16 mouse cellular contexts compared by ENCODE assay signal in genomic region chr15:80685603-80685895, GRCm38 (mm10). TPM values are rescaled to one million over a fixed set of nuclear protein-coding genes. Genes with fewer than 3 reads are reported as not detected.
DNase-seq lines count a peak whose midpoint lies in the region; ATAC-seq and TF ChIP-seq lines count a peak whose summit lies in the region.
"Had no signal": no experiment of that assay in that cellular context is flagged by ENCODE, and none has a peak within 500 bp of the region (broad histone marks: within the 10 kb centered on the region; RNA-seq: fewer than 3 reads in every experiment).

No protein-coding gene starts in this region.

- no peak for TF ChIP-seq CTCF in lung, embryonic 14.5 days (IDR thresholded peaks at IDR 0.05; ENCODE audit: low read depth)

- no peaks in the 10 kb centered on the region for H3K36me3 ChIP-seq in lung, embryonic 14.5 days (ENCODE audit: insufficient read depth)
- no peaks in the 10 kb centered on the region for H3K36me3 ChIP-seq in embryonic facial prominence, embryonic 10.5 days (replicated peaks)
- H3K36me3 ChIP-seq in forebrain, embryonic 15.5 days, result no peaks in the 10 kb centered on the region
- no peaks in the 10 kb centered on the region for H3K36me3 ChIP-seq in midbrain, embryonic 12.5 days
- H3K36me3 ChIP-seq in intestine, embryonic 16.5 days (ENCODE audit: control insufficient read depth, insufficient read depth, low read length), result no peaks in the 10 kb centered on the region
- H3K36me3 ChIP-seq in heart, embryonic 11.5 days (ENCODE audit: control insufficient read depth, insufficient read depth, low read length), result no peaks in the 10 kb centered on the region
- H3K36me3 ChIP-seq: embryonic facial prominence, embryonic 12.5 days; heart, embryonic 15.5 days; intestine, embryonic 15.5 days; limb, embryonic 13.5 days had no signal

- WGBS in lung, embryonic 14.5 days, result 30% methylated on average over 7 of the region's 7 CpGs
- 42% methylated on average over 7 of the region's 7 CpGs for WGBS in embryonic facial prominence, embryonic 10.5 days
- WGBS in forebrain, embryonic 15.5 days, result 39% methylated on average over 7 of the region's 7 CpGs
- 36% methylated on average over 7 of the region's 7 CpGs for WGBS in midbrain, embryonic 12.5 days
- WGBS in intestine, embryonic 16.5 days, result 49% methylated on average over 7 of the region's 7 CpGs
- 24% methylated on average over 7 of the region's 7 CpGs for WGBS in heart, embryonic 11.5 days (ENCODE audit: insufficient replicate concordance)

- DNase-seq in lung, embryonic 14.5 days, result no peak
- no peak for DNase-seq in lung, postnatal 14 days
- DNase-seq in embryonic facial prominence, embryonic 10.5 days (ENCODE audit: low spot score), result no peak
- DNase-seq: adrenal gland, adult 2 months; lung, adult 18-20 months; thymus, adult 18-20 months had no signal

- peak; percentile 54; the same call in 1 of the 2 replicates for ATAC-seq in lung, embryonic 14.5 days (ENCODE audit: insufficient read depth)
- 0 out of 2 replicates have a peak, but pooled peaks have one; percentile 16 for ATAC-seq in forebrain, embryonic 15.5 days (replicated peaks)
- peak; percentile 63; the same call in 1 of the 2 replicates for ATAC-seq in midbrain, embryonic 12.5 days (ENCODE audit: low FRiP score, low read depth)
- no peak for ATAC-seq in intestine, embryonic 16.5 days
- no peak for ATAC-seq in heart, embryonic 11.5 days (replicated peaks; ENCODE audit: insufficient number of reproducible peaks, low FRiP score, low TSS enrichment)
- ATAC-seq: intestine, embryonic 15.5 days; Patski had no signal

- 0 out of 2 replicates have a peak, but pooled peaks cover 8% of the 10 kb centered on the region for H3K4me1 ChIP-seq in lung, embryonic 14.5 days (ENCODE audit: insufficient read depth)
- H3K4me1 ChIP-seq in embryonic facial prominence, embryonic 10.5 days, result peaks cover 48% of the 10 kb centered on the region
- H3K4me1 ChIP-seq in forebrain, embryonic 15.5 days, result peaks cover 29% of the 10 kb centered on the region
- H3K4me1 ChIP-seq in midbrain, embryonic 12.5 days, result peaks cover 17% of the 10 kb centered on the region
- H3K4me1 ChIP-seq in intestine, embryonic 16.5 days (ENCODE audit: control insufficient read depth, insufficient read depth, low read length), result peaks cover 54% of the 10 kb centered on the region
- peaks cover 21% of the 10 kb centered on the region for H3K4me1 ChIP-seq in heart, embryonic 11.5 days (ENCODE audit: control insufficient read depth, insufficient read depth, low read length)

- H3K4me2 ChIP-seq in lung, embryonic 14.5 days, result no peak overlapping the region
- no peak overlapping the region for H3K4me2 ChIP-seq in forebrain, embryonic 15.5 days (replicated peaks)
- no peak overlapping the region for H3K4me2 ChIP-seq in midbrain, embryonic 12.5 days (replicated peaks)
- no peak overlapping the region for H3K4me2 ChIP-seq in intestine, embryonic 16.5 days (ENCODE audit: low read depth, low read length)
- H3K4me2 ChIP-seq in heart, embryonic 11.5 days, result no peak overlapping the region
- H3K4me2 ChIP-seq: embryonic facial prominence, embryonic 12.5 days; heart, embryonic 15.5 days; intestine, embryonic 15.5 days; limb, embryonic 13.5 days had no signal

- H3K27ac ChIP-seq in lung, embryonic 14.5 days (ENCODE audit: low read depth), result no peak overlapping the region
- H3K27ac ChIP-seq in embryonic facial prominence, embryonic 10.5 days (replicated peaks), result peak overlapping the region; percentile 14; the same call in 1 of the 2 replicates
- H3K27ac ChIP-seq in forebrain, embryonic 15.5 days (replicated peaks), result no peak overlapping the region
- 0 out of 2 replicates have a peak overlapping the region, but pooled peaks have one; percentile 52 for H3K27ac ChIP-seq in midbrain, embryonic 12.5 days (replicated peaks)
- no peak overlapping the region for H3K27ac ChIP-seq in intestine, embryonic 16.5 days (ENCODE audit: low read length)
- no peak overlapping the region for H3K27ac ChIP-seq in heart, embryonic 11.5 days (ENCODE audit: low read depth, low read length)
- H3K27ac ChIP-seq: embryonic facial prominence, embryonic 12.5 days; heart, embryonic 15.5 days; intestine, embryonic 15.5 days; limb, embryonic 13.5 days had no signal

- H3K9ac ChIP-seq in lung, embryonic 14.5 days, result no peak overlapping the region
- H3K9ac ChIP-seq in forebrain, embryonic 15.5 days (replicated peaks), result no peak overlapping the region
- no peak overlapping the region for H3K9ac ChIP-seq in midbrain, embryonic 12.5 days (replicated peaks)
- no peak overlapping the region for H3K9ac ChIP-seq in intestine, embryonic 16.5 days (ENCODE audit: low read depth, low read length)
- H3K9ac ChIP-seq in heart, embryonic 11.5 days (ENCODE audit: low read depth, low read length), result no peak overlapping the region
- H3K9ac ChIP-seq: embryonic facial prominence, embryonic 12.5 days; heart, embryonic 15.5 days; intestine, embryonic 15.5 days; limb, embryonic 13.5 days had no signal

- H3K9me3 ChIP-seq in lung, embryonic 14.5 days (ENCODE audit: low read depth, low read length), result no peaks in the 10 kb centered on the region
- no peaks in the 10 kb centered on the region for H3K9me3 ChIP-seq in embryonic facial prominence, embryonic 10.5 days
- no peaks in the 10 kb centered on the region for H3K9me3 ChIP-seq in forebrain, embryonic 15.5 days
- H3K9me3 ChIP-seq in midbrain, embryonic 12.5 days, result no peaks in the 10 kb centered on the region
- no peaks in the 10 kb centered on the region for H3K9me3 ChIP-seq in intestine, embryonic 16.5 days (ENCODE audit: control insufficient read depth, low read length)
- no peaks in the 10 kb centered on the region for H3K9me3 ChIP-seq in heart, embryonic 11.5 days (replicated peaks; ENCODE audit: control insufficient read depth, low read length)
- H3K9me3 ChIP-seq: embryonic facial prominence, embryonic 12.5 days; heart, embryonic 15.5 days; intestine, embryonic 15.5 days; limb, embryonic 13.5 days had no signal

- no peaks in the 10 kb centered on the region for H3K27me3 ChIP-seq in lung, embryonic 14.5 days (ENCODE audit: insufficient read depth, low read length)
- H3K27me3 ChIP-seq in embryonic facial prominence, embryonic 10.5 days (replicated peaks; ENCODE audit: low read depth, poor library complexity, severe bottlenecking), result peaks cover 20% of the 10 kb centered on the region; the same call in 1 of the 2 replicates
- no peaks in the 10 kb centered on the region for H3K27me3 ChIP-seq in forebrain, embryonic 15.5 days
- H3K27me3 ChIP-seq in midbrain, embryonic 12.5 days, result no peaks in the 10 kb centered on the region
- H3K27me3 ChIP-seq in intestine, embryonic 16.5 days (replicated peaks; ENCODE audit: control insufficient read depth, insufficient read depth, low read length), result no peaks in the 10 kb centered on the region
- H3K27me3 ChIP-seq in heart, embryonic 11.5 days (ENCODE audit: control insufficient read depth, insufficient read depth, low read length), result peaks cover 20% of the 10 kb centered on the region
- H3K27me3 ChIP-seq: CH12.LX; embryonic facial prominence, embryonic 12.5 days; intestine, embryonic 15.5 days had no signal

- no peak overlapping the region for H3K4me3 ChIP-seq in lung, embryonic 14.5 days (ENCODE audit: low read depth, low read length)
- no peak overlapping the region for H3K4me3 ChIP-seq in embryonic facial prominence, embryonic 10.5 days
- no peak overlapping the region for H3K4me3 ChIP-seq in forebrain, embryonic 15.5 days
- no peak overlapping the region for H3K4me3 ChIP-seq in midbrain, embryonic 12.5 days
- H3K4me3 ChIP-seq in intestine, embryonic 16.5 days (ENCODE audit: low read length), result no peak overlapping the region
- H3K4me3 ChIP-seq in heart, embryonic 11.5 days (ENCODE audit: low read depth, low read length), result no peak overlapping the region
- H3K4me3 ChIP-seq: embryonic facial prominence, embryonic 12.5 days; heart, embryonic 15.5 days; intestine, embryonic 15.5 days; limb, embryonic 13.5 days had no signal

RNA-seq across cellular contexts. Expression of gene Fam83f, which starts 13.9 kb away (rescaled TPM):
- polyA plus RNA-seq in lung, embryonic 14.5 days (2014; fragmentation: Nextera tagmentation; extraction: Ambion mirVana), result 0.46 and 0.76 TPM in 2 replicates
- 3.6 and 4.8 TPM in 2 replicates for polyA plus RNA-seq in embryonic facial prominence, embryonic 10.5 days (2016; fragmentation: Nextera tagmentation; extraction: Ambion mirVana)
- 0.05 and 0.15 TPM in 2 replicates for polyA plus RNA-seq in forebrain, embryonic 15.5 days (2015; fragmentation: Nextera tagmentation; extraction: Ambion mirVana)
- 0.33 and 0.60 TPM in 2 replicates for polyA plus RNA-seq in midbrain, embryonic 12.5 days (2016; fragmentation: Nextera tagmentation; extraction: Ambion mirVana)
- polyA plus RNA-seq in intestine, embryonic 16.5 days (2015; fragmentation: Nextera tagmentation; extraction: Ambion mirVana), result 24.9 and 29.2 TPM in 2 replicates
- polyA plus RNA-seq in heart, embryonic 11.5 days (2014; fragmentation: Nextera tagmentation; extraction: Ambion mirVana), result 0.19 TPM in 1 of 2 replicates, not detected in the other
- polyA plus RNA-seq: Patski had no signal

RNA-seq across cellular contexts. Expression of gene Tnrc6b, which starts 25.6 kb away (rescaled TPM):
- 17.5 and 18.3 TPM in 2 replicates for polyA plus RNA-seq in lung, embryonic 14.5 days (2014; fragmentation: Nextera tagmentation; extraction: Ambion mirVana)
- polyA plus RNA-seq in embryonic facial prominence, embryonic 10.5 days (2016; fragmentation: Nextera tagmentation; extraction: Ambion mirVana), result 44.2 and 46.9 TPM in 2 replicates
- 34.2 and 35.2 TPM in 2 replicates for polyA plus RNA-seq in forebrain, embryonic 15.5 days (2015; fragmentation: Nextera tagmentation; extraction: Ambion mirVana)
- polyA plus RNA-seq in midbrain, embryonic 12.5 days (2016; fragmentation: Nextera tagmentation; extraction: Ambion mirVana), result 58.9 and 66.6 TPM in 2 replicates
- 18.0 and 18.2 TPM in 2 replicates for polyA plus RNA-seq in intestine, embryonic 16.5 days (2015; fragmentation: Nextera tagmentation; extraction: Ambion mirVana)
- polyA plus RNA-seq in heart, embryonic 11.5 days (2014; fragmentation: Nextera tagmentation; extraction: Ambion mirVana), result 16.7 and 17.9 TPM in 2 replicates

Comparison
In these comparisons a context has a peak if more than half of its experiments do, and no peak if none do; other contexts are left out.
1. ATAC-seq: peak in lung, embryonic 14.5 days (single experiment), forebrain, embryonic 15.5 days (single experiment) and midbrain, embryonic 12.5 days (single experiment); none in intestine, embryonic 16.5 days (single experiment) and heart, embryonic 11.5 days (single experiment).
2. H3K27ac ChIP-seq: peak in embryonic facial prominence, embryonic 10.5 days (single experiment) and midbrain, embryonic 12.5 days (single experiment); none in lung, embryonic 14.5 days (single experiment), forebrain, embryonic 15.5 days (single experiment), intestine, embryonic 16.5 days (single experiment) and heart, embryonic 11.5 days (single experiment).